In genomic region chr6:125161971-125162370, GRCm38 (mm10) we compare ENCODE assay signal across 8 mouse cellular contexts. TPM values are rescaled to one million over a fixed set of nuclear protein-coding genes. Genes with fewer than 3 reads are reported as not detected.
A peak's percentile ranks its signal among the peaks of the same experiment; 100 is the strongest.
DNase-seq lines count a peak whose midpoint lies in the region; TF ChIP-seq lines count a peak whose summit lies in the region.
"Not testable (repeated sequence)": the region's sequence is repeated elsewhere in the genome, so short reads cannot be mapped to it uniquely, and the experiment has no call there.

No protein-coding gene starts in this region.

- not testable (repeated sequence) for H3K27ac ChIP-seq in cerebellum, adult 2 months (ENCODE audit: insufficient read depth, low read length)

- peak; percentile 55; the same call in 1 of the 2 replicates for TF ChIP-seq CTCF in cerebellum, adult 2 months (IDR thresholded peaks at IDR 0.05; ENCODE audit: borderline replicate concordance, insufficient read depth, low read depth, low read length)

- not testable (repeated sequence) for TF ChIP-seq POLR2A in cerebellum, adult 2 months (IDR thresholded peaks at IDR 0.05; ENCODE audit: borderline replicate concordance, insufficient read depth, low read length)

- not testable (repeated sequence) for H3K4me3 ChIP-seq in cerebellum, adult 2 months (replicated peaks; ENCODE audit: insufficient read depth, low read depth, low read length)

- under 1% methylated on average over 4 of the region's 5 CpGs for WGBS in cerebellum, adult 2 months

- peak; percentile 90 for DNase-seq in R1 (ENCODE audit: low read depth, low spot score)
- peak; percentile 65 to 73 for DNase-seq in cerebellum, adult 2 months
- DNase-seq in forelimb bud, embryonic 11.5 days (ENCODE audit: low read depth, low spot score), result peak; percentile 76
- peak; percentile 84 for DNase-seq in heart, postnatal 4 days
- peak; percentile 62 to 65 for DNase-seq in layer of hippocampus, postnatal 36 days
- peak; percentile 88 for DNase-seq in lung, postnatal 10 days
- DNase-seq in right cerebral cortex, postnatal 14 days, result peak; percentile 73
- peak; percentile 58 for DNase-seq in urinary bladder, postnatal 25 days (ENCODE audit: low spot score)

- H3K27me3 ChIP-seq in cerebellum, adult 2 months (ENCODE audit: control insufficient read depth, insufficient read depth, low read length), result not testable (repeated sequence)

- peaks cover 14% of the 10 kb centered on the region for H3K4me1 ChIP-seq in cerebellum, adult 2 months (ENCODE audit: control insufficient read depth, insufficient read depth, low read length)

RNA-seq across cellular contexts. Expression of gene Gapdh, which starts 4.3 kb away (rescaled TPM):
- polyA plus RNA-seq in cerebellum, adult 2 months (2012; rRNA removed), result 5,061 and 5,782 TPM in 2 replicates
- total RNA-seq in heart, postnatal 4 days (2021), result 1,000 to 10,000 TPM; 3,371 to 3,611 TPM
- total RNA-seq in layer of hippocampus, postnatal 36 days (2021), result 1,000 to 10,000 TPM; 2,301 to 2,480 TPM

RNA-seq across cellular contexts. Expression of gene Iffo1, which starts 16.9 kb away (rescaled TPM):
- 95.4 and 96.0 TPM in 2 replicates for polyA plus RNA-seq in cerebellum, adult 2 months (2012; rRNA removed)
- 10 to 100 TPM; 18.0 to 18.6 TPM for total RNA-seq in heart, postnatal 4 days (2021)
- 10 to 100 TPM; 67.5 to 68.9 TPM for total RNA-seq in layer of hippocampus, postnatal 36 days (2021)

RNA-seq across cellular contexts. Expression of gene Ncapd2, which starts 29.5 kb away (rescaled TPM):
- 80.8 and 85.4 TPM in 2 replicates for polyA plus RNA-seq in cerebellum, adult 2 months (2012; rRNA removed)
- total RNA-seq in heart, postnatal 4 days (2021), result 100 to 1,000 TPM; 101 to 111 TPM
- total RNA-seq in layer of hippocampus, postnatal 36 days (2021), result 10 to 100 TPM; 22.8 to 26.5 TPM

RNA-seq across cellular contexts. Expression of gene Mrpl51, which starts 29.6 kb away (rescaled TPM):
- polyA plus RNA-seq in cerebellum, adult 2 months (2012; rRNA removed), result 61.6 and 70.4 TPM in 2 replicates
- total RNA-seq in heart, postnatal 4 days (2021), result 100 to 1,000 TPM; 248 to 271 TPM
- 10 to 100 TPM; 70.7 to 72.3 TPM for total RNA-seq in layer of hippocampus, postnatal 36 days (2021)

RNA-seq across cellular contexts. Expression of gene Nop2, which starts 30.3 kb away (rescaled TPM):
- 24.5 and 24.9 TPM in 2 replicates for polyA plus RNA-seq in cerebellum, adult 2 months (2012; rRNA removed)
- 10 to 100 TPM; 24.4 to 25.3 TPM for total RNA-seq in heart, postnatal 4 days (2021)
- total RNA-seq in layer of hippocampus, postnatal 36 days (2021), result 10 to 100 TPM; 30.2 to 34.4 TPM
